Mouse (Mus musculus) frontal cortex, adult 2 months (tissue): ENCODE results near the gene Slc25a16. TPM values are rescaled to one million over a fixed set of nuclear protein-coding genes. Genes with fewer than 3 reads are reported as not detected.
A peak's percentile ranks its signal among the peaks of the same experiment; 100 is the strongest.

Experiments
- DNase-seq, 2 experiments: peaks; one replicate each; pipeline ENCODE4 v3.0.0; 2022; ENCODE audit warnings: low spot score in 1 of 2; ENCODE audit errors: extremely low spot score in 1 of 2
- polyA plus RNA-seq: library from polyadenylated mRNA; depleted of rRNA; stranded (reverse); fragments of >200 nt; gene quantifications from 2 replicates; pipeline ENCODE4 v1.2.3, GENCODE M21; 2012; rRNA removed

The Slc25a16 gene
- 34.4 and 37.9 TPM in 2 replicates for polyA plus RNA-seq

GRCm38 (mm10) chr10:62919925-62920765 lies at the start of gene Slc25a16:
Gene Slc25a16 (plus strand): TSS chr10:62920633.
- DNase-seq: peak; percentile 77 to 93

GRCm38 (mm10) chr10:62874828-62875227 lies 45.6 kb upstream of the Slc25a16 start:
- no peak for DNase-seq

- DNase-seq: no peak
Measured at GRCm38 (mm10) chr10:62875565-62875964, 44.9 kb upstream of the Slc25a16 start.

DNA sequence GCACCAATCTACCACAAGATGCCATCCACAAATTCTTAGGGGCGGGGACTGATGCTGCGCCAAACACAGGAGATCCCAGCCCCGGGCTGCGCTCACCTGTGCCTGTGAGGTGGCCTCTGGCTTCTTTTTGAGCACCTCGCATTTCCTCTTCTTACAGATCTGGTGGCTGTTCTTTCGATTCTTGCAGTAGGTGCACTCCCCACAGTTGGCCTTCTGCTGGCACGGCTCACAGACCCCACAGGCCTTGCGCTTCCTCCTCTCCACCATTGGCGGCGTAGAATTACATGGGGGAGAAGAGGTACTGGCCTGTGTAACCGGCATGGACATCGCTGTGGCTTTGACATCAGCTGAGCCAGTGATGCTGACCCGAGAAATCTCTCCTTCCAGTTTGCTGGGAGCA lies 42.4 kb upstream of the Slc25a16 start:
- DNase-seq: no peak

DNA sequence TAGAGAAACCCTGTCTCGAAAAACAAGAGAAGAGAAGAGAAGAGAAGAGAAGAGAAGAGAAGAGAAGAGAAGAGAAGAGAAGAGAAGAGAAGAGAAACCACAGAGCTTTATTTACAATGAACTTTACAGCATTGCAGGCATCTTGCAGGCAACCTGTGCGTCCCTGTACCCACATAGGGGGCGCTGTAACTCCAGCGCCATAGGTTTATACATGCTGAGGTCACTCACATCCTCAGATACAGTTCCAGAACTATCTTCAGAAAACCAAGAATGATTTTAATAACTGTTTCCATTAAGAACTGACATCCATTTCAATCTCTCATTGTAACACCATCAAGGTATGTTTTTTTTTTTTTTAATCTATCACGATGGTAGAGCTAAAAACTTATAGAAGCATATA lies 39.2 kb upstream of the Slc25a16 start:
- DNase-seq: no peak

- DNase-seq: no peak
Measured at GRCm38 (mm10) chr10:62883933-62884372, 36.5 kb upstream of the Slc25a16 start.

- DNase-seq: no peak
Measured at GRCm38 (mm10) chr10:62884517-62884916, 35.9 kb upstream of the Slc25a16 start.

DNA sequence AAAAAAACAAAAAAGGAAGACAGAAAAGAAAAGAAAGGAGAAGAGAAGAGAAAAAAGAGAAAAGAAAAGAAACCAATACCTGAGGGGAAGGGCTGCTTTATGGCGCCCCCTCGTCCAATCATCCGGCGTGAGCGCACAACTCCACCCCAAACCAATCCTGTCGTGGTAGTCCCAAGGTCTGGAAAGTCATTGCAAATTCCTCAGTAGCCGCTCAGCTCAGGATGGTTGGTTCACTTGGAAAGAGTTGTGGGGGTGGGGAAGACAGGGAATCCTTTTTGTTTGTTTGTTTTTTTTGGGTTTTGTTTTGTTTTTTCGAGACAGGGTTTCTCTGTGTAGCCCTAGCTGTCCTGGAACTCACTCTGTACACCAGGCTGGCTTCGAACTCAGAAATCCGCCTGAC lies 35.0 kb upstream of the Slc25a16 start:
- DNase-seq: no peak

- no peak for DNase-seq
Measured at GRCm38 (mm10) chr10:62885969-62886798, 34.2 kb upstream of the Slc25a16 start.

DNA sequence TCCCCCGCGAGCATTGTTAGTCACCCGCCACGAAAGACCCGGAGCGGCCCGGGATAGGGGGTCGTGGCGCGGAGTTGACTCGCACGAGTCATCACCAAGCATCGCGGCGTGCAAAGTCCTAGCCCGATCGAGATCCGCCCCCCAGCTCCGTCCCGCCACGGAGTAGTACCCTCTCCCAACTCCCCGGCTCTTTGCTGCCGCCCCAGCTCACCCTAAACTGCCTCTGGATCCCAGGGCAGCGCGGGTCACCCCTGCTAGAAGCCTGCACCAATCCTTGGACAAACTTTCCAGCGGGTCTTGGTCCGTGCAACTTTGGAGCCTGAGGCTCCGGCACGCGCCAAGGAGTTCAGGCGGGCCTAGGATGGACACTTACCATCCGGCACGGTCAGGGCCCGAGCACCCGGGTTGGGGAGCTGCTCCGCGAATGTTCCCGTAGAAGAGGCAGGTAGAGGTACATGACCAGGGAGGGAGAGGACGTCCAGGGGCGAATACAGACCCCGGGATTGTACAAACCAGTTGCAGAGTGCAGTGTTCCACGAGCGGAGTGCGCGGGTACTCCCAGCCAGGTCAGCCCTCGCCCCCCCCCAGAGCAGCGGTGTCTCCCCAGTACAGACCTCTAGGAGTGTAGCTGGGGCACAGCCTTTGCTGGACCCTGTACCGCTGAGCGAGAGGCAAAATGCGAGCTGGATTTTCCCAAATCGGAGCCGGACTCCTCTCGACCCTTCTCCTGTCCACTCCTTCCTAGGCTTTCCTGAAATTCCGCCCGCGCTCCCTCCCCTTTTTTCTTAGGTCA lies 33.4 kb upstream of the Slc25a16 start:
- DNase-seq: no peak

DNA sequence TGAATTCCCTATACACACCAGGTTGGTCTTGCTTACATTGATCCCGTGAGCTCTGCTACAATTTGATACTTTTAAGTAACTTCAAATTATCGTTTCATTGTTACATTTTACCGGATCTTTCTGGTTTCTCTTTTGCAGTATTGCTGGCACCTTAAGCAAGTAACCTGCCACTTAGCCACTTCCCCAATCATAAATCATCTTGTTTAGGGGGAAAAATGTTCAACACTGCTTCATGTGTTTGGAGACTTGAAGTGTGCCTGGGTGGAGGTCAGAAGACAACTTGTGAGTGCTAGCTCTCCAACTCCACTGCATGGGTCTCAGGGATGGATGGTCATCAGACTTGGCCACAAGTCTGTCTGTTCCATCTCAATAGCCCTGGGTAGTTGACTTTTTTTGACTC lies 29.4 kb upstream of the Slc25a16 start:
- DNase-seq: no peak

GRCm38 (mm10) chr10:62892549-62893232 lies 27.7 kb upstream of the Slc25a16 start:
- DNase-seq: no peak

- DNase-seq: no peak
Measured at GRCm38 (mm10) chr10:62893356-62893884, 27.0 kb upstream of the Slc25a16 start.

- DNase-seq: no peak
Measured at GRCm38 (mm10) chr10:62894447-62894846, 26.0 kb upstream of the Slc25a16 start.

- no peak for DNase-seq
Measured at GRCm38 (mm10) chr10:62895386-62895785, 25.0 kb upstream of the Slc25a16 start.

GRCm38 (mm10) chr10:62896035-62896434 lies 24.4 kb upstream of the Slc25a16 start:
- no peak for DNase-seq

DNA sequence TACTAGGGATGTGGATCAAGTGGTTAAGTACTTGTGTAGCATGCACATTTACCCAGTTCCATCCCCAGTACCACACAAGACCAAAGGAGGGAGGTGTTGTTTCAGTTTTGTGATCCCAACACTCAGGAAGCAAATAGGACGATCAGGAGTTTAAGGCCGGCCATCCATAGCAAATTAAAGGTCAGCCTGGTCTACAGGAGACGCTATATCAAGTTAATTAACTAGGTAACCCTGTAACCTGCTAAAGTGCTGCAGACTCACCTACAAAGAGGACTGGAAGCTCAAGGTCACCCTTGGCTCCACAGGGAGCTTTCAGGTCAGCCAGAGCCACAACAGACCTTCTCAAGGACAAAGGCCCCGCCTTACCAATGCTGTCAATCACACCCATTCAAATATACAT lies 23.7 kb upstream of the Slc25a16 start:
- no peak for DNase-seq

GRCm38 (mm10) chr10:62897437-62897836 lies 23.0 kb upstream of the Slc25a16 start:
- DNase-seq: no peak

DNA sequence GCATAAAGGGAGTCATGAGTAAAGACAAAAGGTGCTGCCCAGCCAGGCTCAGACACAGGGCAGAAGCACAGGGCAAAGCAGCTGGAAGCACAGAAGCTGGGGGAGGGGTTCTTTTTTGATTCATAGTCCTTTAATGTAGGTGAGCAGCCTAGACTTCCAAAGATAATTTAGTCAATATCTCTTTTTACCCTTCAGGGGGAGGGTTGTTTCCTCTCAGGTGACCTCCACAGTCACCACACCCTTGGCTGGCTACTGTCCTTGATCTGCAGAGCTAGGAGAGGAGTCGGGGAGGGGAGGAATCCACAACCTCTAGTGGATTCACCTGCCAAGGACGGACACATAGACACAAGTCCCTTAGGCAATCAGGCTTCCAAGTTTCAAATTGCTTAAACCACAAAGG lies 22.4 kb upstream of the Slc25a16 start:
- DNase-seq: no peak

- no peak for DNase-seq
Measured at GRCm38 (mm10) chr10:62900144-62900543, 20.3 kb upstream of the Slc25a16 start.
